Mouse (Mus musculus) lung, embryonic 14.5 days (tissue): ENCODE data around the gene Chn2. TPM values are rescaled to one million over a fixed set of nuclear protein-coding genes. Genes with fewer than 3 reads are reported as not detected.

ENCODE experiments used
- ATAC-seq: fragments of 200-750 bp; cut with Nextera tagmentation; 2 replicates; pipeline ENCODE4 v1.8.0; 2017; ENCODE audit warnings: mild to moderate bottlenecking, moderate TSS enrichment, moderate library complexity; ENCODE audit not compliant: insufficient read depth
- DNase-seq: peaks from one replicate; pipeline ENCODE4 v3.0.0-alpha.2; 2015
- H3K27ac ChIP-seq: fragments of 300-500 bp; sonication (generic); 2 replicates; pipeline ENCODE4 v1.5.1; 2014; ENCODE audit warnings: low read depth, mild to moderate bottlenecking, moderate library complexity
- H3K27me3 ChIP-seq: fragments of 300-500 bp; sonication (generic); 2 replicates; pipeline ENCODE4 v1.6.1; 2014; ENCODE audit warnings: low read length, control low read depth; ENCODE audit not compliant: insufficient read depth
- H3K36me3 ChIP-seq: fragments of 300-500 bp; sonication (generic); 2 replicates; pipeline ENCODE4 v1.6.1; 2014; ENCODE audit warnings: control low read depth; ENCODE audit not compliant: insufficient read depth
- H3K4me1 ChIP-seq: fragments of 300-500 bp; sonication (generic); 2 replicates; pipeline ENCODE4 v1.6.1; 2014; ENCODE audit warnings: antibody characterized with exemption, control low read depth; ENCODE audit not compliant: insufficient read depth
- H3K4me2 ChIP-seq: fragments of 300-500 bp; sonication (generic); 2 replicates; pipeline ENCODE4 v1.6.1; 2014; ENCODE audit warnings: mild to moderate bottlenecking
- H3K4me3 ChIP-seq: fragments of 300-500 bp; sonication (generic); 2 replicates; pipeline ENCODE4 v1.5.1; 2014; ENCODE audit warnings: low read depth, low read length
- H3K9ac ChIP-seq: fragments of 300-500 bp; sonication (generic); 2 replicates; pipeline ENCODE4 v1.6.1; 2014
- H3K9me3 ChIP-seq: fragments of 300-500 bp; sonication (generic); 2 replicates; pipeline ENCODE4 v1.6.1; 2016; ENCODE audit warnings: low read depth, low read length, control low read depth
- CTCF ChIP-seq: IDR thresholded peaks from 2 replicates; pipeline ENCODE4 v1.5.1; 2016; ENCODE audit warnings: antibody characterized with exemption, low read depth
- WGBS: fragments of 180-500 bp; shearing (Covaris S2); extraction: QIAGEN DNeasy Blood & Tissue Kit; methylation state at CpG from one replicate; pipeline ENCODE4 v1.1.7; 2014; 5-methylcytosine and 5-hydroxymethylcytosine counted together
- polyA plus RNA-seq: library from polyadenylated mRNA; unstranded; fragments of >200 nt; fragmentation: Nextera tagmentation; extraction: Ambion mirVana; gene quantifications from 2 replicates; pipeline ENCODE4 v1.2.1, GENCODE M21; 2014

The Chn2 gene
- polyA plus RNA-seq, 1 experiment from 2014 or later = 18.1 TPM

DNA sequence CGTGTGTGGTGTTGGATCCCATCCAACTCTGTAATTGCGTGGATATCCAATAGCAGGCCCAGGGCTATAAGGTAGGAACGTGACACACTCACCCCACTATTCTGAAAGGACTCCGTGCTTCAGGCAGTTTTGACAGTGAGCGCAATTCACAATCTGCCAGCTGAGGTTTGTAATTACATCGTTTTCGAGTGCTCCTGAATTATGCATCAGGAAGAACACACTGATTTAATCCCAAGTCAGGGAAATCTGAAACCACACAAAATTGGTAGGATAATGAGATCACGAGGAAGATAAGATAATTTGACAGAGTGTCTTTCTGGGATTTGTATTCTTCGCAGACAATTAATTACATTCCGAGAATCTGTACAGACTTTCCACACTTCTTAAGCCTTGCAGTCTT, 292.4 kb downstream of the Chn2 start:
- WGBS = 41% methylated on average over 10 of the region's 10 CpGs
- Histone ChIP-seq H3K4me3 (no peak overlapping the region), H3K9me3 (no peaks in the 10 kb centered on the region), H3K27me3 (peaks cover 13% of the 10 kb centered on the region; the same call in 1 of the 2 replicates), H3K4me2 (no peak overlapping the region), H3K4me1 (peaks cover 6% of the 10 kb centered on the region; the same call in 1 of the 2 replicates), H3K9ac (no peak overlapping the region), H3K27ac (no peak overlapping the region), H3K36me3 (no peaks in the 10 kb centered on the region)
- ATAC-seq (no peak), DNase-seq (no peak)
- TF ChIP-seq CTCF = no peak

DNA sequence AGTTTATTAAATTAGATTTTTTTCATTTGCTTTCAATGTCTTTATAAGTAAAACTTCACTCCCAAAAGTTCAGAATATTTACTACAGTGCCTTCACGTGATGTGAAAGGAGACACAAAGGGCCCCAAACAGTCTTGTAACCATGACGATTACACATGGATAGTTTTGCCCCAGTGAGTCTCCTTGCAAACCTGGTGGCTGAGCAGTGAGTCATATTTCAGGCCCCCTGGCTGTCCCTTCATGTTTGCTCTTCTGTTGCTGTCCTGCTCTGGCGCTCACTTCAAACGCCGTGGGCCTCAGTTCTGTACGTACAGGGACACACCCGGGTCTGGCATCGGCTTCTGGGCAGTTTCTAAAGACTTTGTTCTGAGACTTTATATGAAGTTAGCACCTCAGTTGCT, 292.8 kb downstream of the Chn2 start:
- no peak overlapping the region for H3K9ac ChIP-seq
- H3K27ac ChIP-seq = no peak overlapping the region
- peaks cover 9% of the 10 kb centered on the region; the same call in 1 of the 2 replicates for H3K27me3 ChIP-seq
- H3K9me3 ChIP-seq = no peaks in the 10 kb centered on the region
- WGBS = 47% methylated on average over 8 of the region's 8 CpGs
- H3K4me3 ChIP-seq = no peak overlapping the region
- ATAC-seq (no peak), DNase-seq (peak; percentile 26)
- H3K36me3 ChIP-seq = no peaks in the 10 kb centered on the region
- no peak for TF ChIP-seq CTCF
- H3K4me1 ChIP-seq = peaks cover 3% of the 10 kb centered on the region; the same call in 1 of the 2 replicates
- H3K4me2 ChIP-seq = no peak overlapping the region

DNA sequence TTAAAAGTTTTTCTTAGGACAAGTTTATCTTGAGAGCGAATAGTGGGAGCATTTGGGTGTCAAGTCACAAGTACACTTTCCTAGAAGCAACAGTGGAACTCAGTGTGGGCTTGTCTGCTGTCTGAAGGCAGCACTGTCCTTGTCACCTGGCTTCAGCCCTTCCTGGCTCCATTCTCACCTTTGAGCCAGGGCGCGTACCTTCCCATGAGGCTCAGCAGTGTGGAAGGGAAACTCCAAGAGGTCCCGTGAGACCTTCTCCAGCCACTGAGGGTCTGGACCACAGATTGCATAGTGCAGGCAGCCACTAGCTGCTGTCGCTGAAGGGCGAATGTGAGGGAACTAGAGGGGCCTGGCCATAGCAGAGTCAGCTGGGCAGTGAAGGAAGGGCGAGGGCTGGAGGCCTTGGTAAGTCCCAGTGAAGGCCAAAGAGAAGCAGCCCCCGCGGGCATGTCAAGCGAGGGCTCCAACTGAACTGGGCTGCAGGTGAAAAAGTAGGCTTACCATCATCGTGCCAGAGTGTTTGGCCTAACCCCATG, 293.8 kb downstream of the Chn2 start:
- no peak overlapping the region for H3K9ac ChIP-seq
- 0 out of 2 replicates have a peak, but pooled peaks cover 3% of the 10 kb centered on the region for H3K27me3 ChIP-seq
- no peak for ATAC-seq
- peaks cover 2% of the 10 kb centered on the region; the same call in 1 of the 2 replicates for H3K4me1 ChIP-seq
- DNase-seq = no peak
- H3K4me3 ChIP-seq = no peak overlapping the region
- H3K9me3 ChIP-seq = no peaks in the 10 kb centered on the region
- no peak overlapping the region for H3K27ac ChIP-seq
- H3K4me2 ChIP-seq = no peak overlapping the region
- WGBS = 61% methylated on average over 11 of the region's 11 CpGs
- H3K36me3 ChIP-seq = no peaks in the 10 kb centered on the region
- TF ChIP-seq CTCF = no peak

DNA sequence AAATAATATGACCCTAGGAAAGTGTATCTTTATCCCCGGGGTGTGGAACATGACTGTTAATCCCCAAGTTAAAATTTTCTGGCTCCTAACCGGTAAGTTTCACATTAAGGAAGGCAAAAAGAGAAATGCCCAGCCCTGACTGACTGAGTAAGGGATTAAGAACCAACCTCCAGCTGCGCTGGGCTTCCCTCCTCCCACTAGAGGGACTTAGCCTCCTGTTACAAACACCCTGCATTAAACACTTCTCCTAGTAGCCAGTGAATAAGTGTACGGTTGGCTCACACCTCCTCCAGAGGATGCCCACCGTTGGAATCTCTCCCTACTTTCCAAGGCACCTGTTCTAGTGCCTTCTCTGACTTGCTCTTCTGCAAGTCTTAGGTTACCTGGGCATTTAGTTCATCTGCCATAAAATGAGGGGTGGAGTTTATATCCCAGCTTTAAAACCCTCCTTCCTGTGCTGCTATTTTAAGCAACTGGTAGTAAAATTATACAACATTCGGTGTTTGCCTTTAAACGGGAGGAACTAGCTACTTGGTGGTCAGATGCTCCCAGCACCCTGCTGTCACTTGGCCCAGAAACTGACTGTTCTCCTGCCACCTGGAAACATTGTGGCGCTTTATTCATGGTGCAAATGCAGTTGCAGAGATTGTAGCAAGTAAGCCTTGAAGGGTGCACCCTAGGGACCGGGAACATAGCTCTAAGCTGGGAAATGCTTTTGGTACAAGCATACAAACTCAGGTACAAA, 294.5 kb downstream of the Chn2 start:
- no peak overlapping the region for H3K27ac ChIP-seq
- no peaks in the 10 kb centered on the region for H3K36me3 ChIP-seq
- no peak overlapping the region for H3K4me2 ChIP-seq
- no peaks in the 10 kb centered on the region for H3K4me1 ChIP-seq
- 47% methylated on average over 9 of the region's 9 CpGs for WGBS
- DNase-seq (no peak), ATAC-seq (no peak)
- no peak overlapping the region for H3K4me3 ChIP-seq
- H3K9me3 ChIP-seq = no peaks in the 10 kb centered on the region
- no peak overlapping the region for H3K9ac ChIP-seq
- 0 out of 2 replicates have a peak, but pooled peaks cover 3% of the 10 kb centered on the region for H3K27me3 ChIP-seq
- TF ChIP-seq CTCF = no peak

DNA sequence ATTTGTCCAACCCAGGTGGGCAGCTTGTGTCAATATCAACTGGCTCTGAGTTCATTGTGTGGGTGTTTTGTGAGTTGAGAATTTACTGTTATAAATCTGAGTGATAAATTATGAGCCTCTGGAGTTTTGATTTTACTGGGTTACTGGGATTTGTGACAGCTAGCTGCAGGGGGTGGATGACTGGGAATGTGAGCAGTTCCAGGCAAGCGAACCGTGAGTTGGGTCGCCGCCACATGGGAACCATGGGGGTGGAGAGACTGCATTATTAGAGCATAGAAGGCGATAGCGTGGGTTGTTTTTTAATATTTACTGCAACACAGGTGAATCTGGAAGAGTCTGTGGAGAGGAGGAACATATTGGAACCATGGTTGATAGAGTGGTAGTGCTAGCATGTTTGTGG, 298.0 kb downstream of the Chn2 start:
- WGBS = 82% methylated on average over 6 of the region's 6 CpGs
- Histone ChIP-seq H3K4me2 (no peak overlapping the region), H3K9me3 (no peaks in the 10 kb centered on the region), H3K27ac (no peak overlapping the region), H3K4me3 (no peak overlapping the region), H3K9ac (no peak overlapping the region), H3K36me3 (no peaks in the 10 kb centered on the region), H3K4me1 (no peaks in the 10 kb centered on the region), H3K27me3 (0 out of 2 replicates have a peak, but pooled peaks cover 3% of the 10 kb centered on the region)
- DNase-seq = no peak
- TF ChIP-seq CTCF = no peak
- ATAC-seq = no peak

DNA sequence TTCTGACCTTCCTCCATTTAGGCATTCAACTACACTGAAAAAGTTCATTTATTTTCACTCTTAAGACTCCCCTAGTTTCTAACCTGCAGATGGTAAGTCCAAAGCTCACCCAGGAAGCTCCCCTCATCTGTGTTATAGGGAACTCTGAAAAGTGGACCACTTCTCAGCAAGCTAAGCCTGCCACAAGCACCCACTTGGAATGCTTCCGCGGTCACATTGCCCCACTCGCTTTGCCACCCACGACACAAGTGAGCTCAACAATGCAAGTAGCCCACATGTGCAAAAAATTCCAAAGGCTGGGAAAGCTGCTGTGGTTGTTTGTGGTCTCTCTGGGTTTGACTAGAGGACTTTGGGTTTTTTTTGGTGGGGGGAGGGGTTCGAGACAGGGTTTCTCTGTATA, 301.8 kb downstream of the Chn2 start:
- 77% methylated on average over 5 of the region's 5 CpGs for WGBS
- Histone ChIP-seq H3K9ac (no peak overlapping the region), H3K27me3 (no peaks in the 10 kb centered on the region), H3K9me3 (no peaks in the 10 kb centered on the region), H3K4me2 (no peak overlapping the region), H3K4me1 (no peaks in the 10 kb centered on the region), H3K27ac (no peak overlapping the region), H3K4me3 (no peak overlapping the region), H3K36me3 (no peaks in the 10 kb centered on the region)
- DNase-seq = no peak
- ATAC-seq = no peak
- TF ChIP-seq CTCF = no peak

DNA sequence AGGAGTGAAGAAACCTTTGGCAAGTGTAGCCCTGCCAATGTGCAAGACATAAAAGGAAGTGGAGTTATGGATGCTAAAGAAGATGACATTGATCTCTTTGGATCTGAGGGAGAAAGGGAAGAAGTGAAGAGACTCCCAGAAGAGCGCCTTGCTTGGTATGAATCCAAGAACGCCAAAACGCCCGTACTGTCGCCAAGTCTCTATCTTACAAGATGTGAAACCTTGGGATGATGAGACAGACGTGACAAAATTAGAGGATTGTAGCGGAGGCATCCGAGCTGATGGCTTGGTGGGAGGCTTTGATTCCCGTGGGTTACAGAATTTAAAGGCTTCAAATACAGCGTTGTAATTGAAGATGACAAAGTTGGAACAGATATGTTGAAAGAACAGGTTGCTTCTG, 302.9 kb downstream of the Chn2 start:
- H3K27ac ChIP-seq = no peak overlapping the region
- no peaks in the 10 kb centered on the region for H3K27me3 ChIP-seq
- H3K36me3 ChIP-seq = no peaks in the 10 kb centered on the region
- no peak overlapping the region for H3K4me3 ChIP-seq
- ATAC-seq (no peak), DNase-seq (no peak)
- 82% methylated on average over 10 of the region's 10 CpGs for WGBS
- TF ChIP-seq CTCF = no peak
- no peaks in the 10 kb centered on the region for H3K4me1 ChIP-seq
- no peak overlapping the region for H3K9ac ChIP-seq
- no peak overlapping the region for H3K4me2 ChIP-seq
- H3K9me3 ChIP-seq = no peaks in the 10 kb centered on the region

Other genes starting within 250 kb of the Chn2 start
- gene Tril, start 218.7 kb upstream of the Chn2 start, polyA plus RNA-seq = 59.3 and 66.6 TPM in 2 replicates
- 0.16 and 0.32 TPM in 2 replicates for gene Cpvl, start 60.9 kb upstream of the Chn2 start, polyA plus RNA-seq